Mouse (Mus musculus) heart, embryonic 13.5 days (tissue): ENCODE results near the gene Map2k6. TPM values are rescaled to one million over a fixed set of nuclear protein-coding genes. Genes with fewer than 3 reads are reported as not detected.

Experiments
- ATAC-seq: fragments of 200-750 bp; cut with Nextera tagmentation; 2 replicates; pipeline ENCODE4 v1.8.0; 2017; ENCODE audit warnings: moderate TSS enrichment; ENCODE audit not compliant: insufficient number of reproducible peaks, low FRiP score, low TSS enrichment; ENCODE audit errors: extremely low read depth
- H3K27ac ChIP-seq: fragments of 300-500 bp; sonication (generic); replicated peaks from 2 replicates; pipeline ENCODE4 v1.5.1; 2015; ENCODE audit warnings: moderate library complexity, mild to moderate bottlenecking, inconsistent platforms
- H3K27me3 ChIP-seq: fragments of 300-500 bp; sonication (generic); replicated peaks from 2 replicates; pipeline ENCODE4 v1.6.1; 2015; ENCODE audit warnings: mild to moderate bottlenecking, inconsistent platforms
- H3K36me3 ChIP-seq: fragments of 300-500 bp; sonication (generic); 2 replicates; pipeline ENCODE4 v1.6.1; 2015; ENCODE audit warnings: mild to moderate bottlenecking, inconsistent platforms
- H3K4me1 ChIP-seq: fragments of 300-500 bp; sonication (generic); 2 replicates; pipeline ENCODE4 v1.6.1; 2015; ENCODE audit warnings: inconsistent platforms
- H3K4me2 ChIP-seq: fragments of 300-500 bp; sonication (generic); 2 replicates; pipeline ENCODE4 v1.6.1; 2015; ENCODE audit warnings: inconsistent platforms, mild to moderate bottlenecking, moderate library complexity
- H3K4me3 ChIP-seq: fragments of 300-500 bp; sonication (generic); 2 replicates; pipeline ENCODE4 v1.5.1; 2015; ENCODE audit warnings: moderate library complexity, mild to moderate bottlenecking, inconsistent platforms
- H3K9ac ChIP-seq: fragments of 300-500 bp; sonication (generic); 2 replicates; pipeline ENCODE4 v1.6.1; 2015; ENCODE audit warnings: inconsistent platforms, mild to moderate bottlenecking, moderate library complexity
- H3K9me3 ChIP-seq: fragments of 300-500 bp; sonication (generic); 2 replicates; pipeline ENCODE4 v1.6.1; 2016; ENCODE audit warnings: inconsistent platforms
- WGBS: fragments of 180-500 bp; shearing (Covaris S2); methylation state at CpG from one replicate; pipeline ENCODE4 v1.1.7; 2015; ENCODE audit warnings: mixed read lengths; 5-methylcytosine and 5-hydroxymethylcytosine counted together
- polyA plus RNA-seq: library from polyadenylated mRNA; unstranded; fragments of >200 nt; fragmentation: Nextera tagmentation; extraction: Ambion mirVana; gene quantifications from 2 replicates; pipeline ENCODE4 v1.2.1, GENCODE M21; 2015

Gene Map2k6
- polyA plus RNA-seq, 1 experiment from 2014 or later: 14.4 TPM

- no peak overlapping the region for H3K27ac ChIP-seq
- WGBS: 88% methylated on average over 5 of the region's 5 CpGs
- no peak overlapping the region for H3K9ac ChIP-seq
- H3K4me2 ChIP-seq: no peak overlapping the region
- peaks cover 43% of the 10 kb centered on the region for H3K4me1 ChIP-seq
- peaks cover 18% of the 10 kb centered on the region for H3K27me3 ChIP-seq
- no peaks in the 10 kb centered on the region for H3K36me3 ChIP-seq
- H3K9me3 ChIP-seq: no peaks in the 10 kb centered on the region
- H3K4me3 ChIP-seq: no peak overlapping the region
- ATAC-seq: no peak
These were observed 54.7 kb downstream of the Map2k6 start for GRCm38 (mm10) chr11:110453445-110454154.

GRCm38 (mm10) chr11:110457441-110457912 is 58.6 kb downstream of the Map2k6 start:
- H3K9me3 ChIP-seq: no peaks in the 10 kb centered on the region
- no peak overlapping the region for H3K27ac ChIP-seq
- peaks cover 34% of the 10 kb centered on the region for H3K27me3 ChIP-seq
- H3K36me3 ChIP-seq: no peaks in the 10 kb centered on the region
- H3K4me3 ChIP-seq: no peak overlapping the region
- no peak for ATAC-seq
- H3K9ac ChIP-seq: no peak overlapping the region
- WGBS: 68% methylated on average over 7 of the region's 7 CpGs
- peaks cover 31% of the 10 kb centered on the region for H3K4me1 ChIP-seq
- no peak overlapping the region for H3K4me2 ChIP-seq

- no peak overlapping the region for H3K4me3 ChIP-seq
- 17% methylated on average over 2 of the region's 2 CpGs for WGBS
- no peak overlapping the region for H3K4me2 ChIP-seq
- ATAC-seq: no peak
- H3K9me3 ChIP-seq: no peaks in the 10 kb centered on the region
- H3K9ac ChIP-seq: no peak overlapping the region
- no peak overlapping the region for H3K27ac ChIP-seq
- H3K4me1 ChIP-seq: peaks cover 38% of the 10 kb centered on the region
- H3K27me3 ChIP-seq: peaks cover 34% of the 10 kb centered on the region
- no peaks in the 10 kb centered on the region for H3K36me3 ChIP-seq
These were observed 61.6 kb downstream of the Map2k6 start for GRCm38 (mm10) chr11:110460480-110460879.

GRCm38 (mm10) chr11:110461560-110462331 is 62.8 kb downstream of the Map2k6 start:
- no peak for ATAC-seq
- Histone ChIP-seq H3K27me3 (peaks cover 27% of the 10 kb centered on the region), H3K4me1 (peaks cover 38% of the 10 kb centered on the region), H3K27ac (no peak overlapping the region), H3K36me3 (no peaks in the 10 kb centered on the region), H3K9me3 (no peaks in the 10 kb centered on the region), H3K4me3 (no peak overlapping the region), H3K9ac (no peak overlapping the region), H3K4me2 (no peak overlapping the region)
- 81% methylated on average over 17 of the region's 17 CpGs for WGBS

- no peak for ATAC-seq
- H3K27ac ChIP-seq: no peak overlapping the region
- H3K36me3 ChIP-seq: no peaks in the 10 kb centered on the region
- H3K4me3 ChIP-seq: no peak overlapping the region
- H3K27me3 ChIP-seq: peaks cover 17% of the 10 kb centered on the region; the same call in 1 of the 2 replicates
- no peak overlapping the region for H3K9ac ChIP-seq
- 60% methylated on average over 8 of the region's 8 CpGs for whole genome bisulfite sequencing
- no peak overlapping the region for H3K4me2 ChIP-seq
- peaks cover 30% of the 10 kb centered on the region for H3K4me1 ChIP-seq
- no peaks in the 10 kb centered on the region for H3K9me3 ChIP-seq
These were observed 64.2 kb downstream of the Map2k6 start for GRCm38 (mm10) chr11:110462975-110463578.

GRCm38 (mm10) chr11:110463801-110464200 is 64.9 kb downstream of the Map2k6 start:
- no peak overlapping the region for H3K4me3 ChIP-seq
- ATAC-seq: no peak
- WGBS: 62% methylated on average over 9 of the region's 9 CpGs

GRCm38 (mm10) chr11:110469054-110469453 is 70.1 kb downstream of the Map2k6 start:
- ATAC-seq: no peak
- no peak overlapping the region for H3K4me3 ChIP-seq
- H3K27ac ChIP-seq: no peak overlapping the region
- H3K27me3 ChIP-seq: no peaks in the 10 kb centered on the region
- WGBS: 54% methylated on average over 2 of the region's 2 CpGs
- no peaks in the 10 kb centered on the region for H3K9me3 ChIP-seq
- no peaks in the 10 kb centered on the region for H3K36me3 ChIP-seq
- H3K4me2 ChIP-seq: no peak overlapping the region
- no peaks in the 10 kb centered on the region for H3K4me1 ChIP-seq
- no peak overlapping the region for H3K9ac ChIP-seq

More at GRCm38 (mm10) chr11:110463801-110464200, 64.9 kb downstream of the Map2k6 start:
- Histone ChIP-seq H3K27me3 (peaks cover 14% of the 10 kb centered on the region; the same call in 1 of the 2 replicates), H3K4me1 (peaks cover 28% of the 10 kb centered on the region), H3K27ac (no peak overlapping the region), H3K4me2 (no peak overlapping the region), H3K9me3 (no peaks in the 10 kb centered on the region), H3K9ac (no peak overlapping the region), H3K36me3 (no peaks in the 10 kb centered on the region)

GRCm38 (mm10) chr11:110470561-110471273 is 71.8 kb downstream of the Map2k6 start:
- WGBS: 71% methylated on average over 8 of the region's 8 CpGs
- Histone ChIP-seq H3K9ac (no peak overlapping the region), H3K4me3 (no peak overlapping the region), H3K36me3 (no peaks in the 10 kb centered on the region), H3K4me1 (no peaks in the 10 kb centered on the region), H3K27ac (no peak overlapping the region), H3K9me3 (no peaks in the 10 kb centered on the region), H3K27me3 (no peaks in the 10 kb centered on the region), H3K4me2 (no peak overlapping the region)
- ATAC-seq: no peak

- Histone ChIP-seq H3K9me3 (no peaks in the 10 kb centered on the region), H3K4me1 (peaks cover 2% of the 10 kb centered on the region; the same call in 1 of the 2 replicates), H3K4me3 (no peak overlapping the region), H3K4me2 (no peak overlapping the region), H3K27me3 (no peaks in the 10 kb centered on the region), H3K36me3 (no peaks in the 10 kb centered on the region), H3K9ac (no peak overlapping the region), H3K27ac (no peak overlapping the region)
- ATAC-seq: no peak
- WGBS: 86% methylated on average over 2 of the region's 2 CpGs
These were observed 72.4 kb downstream of the Map2k6 start for GRCm38 (mm10) chr11:110471362-110471761.

GRCm38 (mm10) chr11:110472078-110472477 is 73.2 kb downstream of the Map2k6 start:
- Histone ChIP-seq H3K9ac (no peak overlapping the region), H3K4me1 (peaks cover 9% of the 10 kb centered on the region), H3K4me3 (no peak overlapping the region), H3K27ac (no peak overlapping the region), H3K36me3 (no peaks in the 10 kb centered on the region), H3K27me3 (no peaks in the 10 kb centered on the region), H3K4me2 (no peak overlapping the region), H3K9me3 (no peaks in the 10 kb centered on the region)
- ATAC-seq: no peak
- 74% methylated on average over 5 of the region's 5 CpGs for WGBS

GRCm38 (mm10) chr11:110473495-110473894 is 74.6 kb downstream of the Map2k6 start:
- Histone ChIP-seq H3K4me3 (no peak overlapping the region), H3K9me3 (no peaks in the 10 kb centered on the region), H3K4me2 (no peak overlapping the region), H3K36me3 (no peaks in the 10 kb centered on the region), H3K9ac (no peak overlapping the region), H3K27me3 (no peaks in the 10 kb centered on the region), H3K27ac (no peak overlapping the region), H3K4me1 (peaks cover 23% of the 10 kb centered on the region)
- 80% methylated on average over 16 of the region's 16 CpGs for WGBS
- ATAC-seq: no peak
